Mouse (Mus musculus) limb, embryonic 15.5 days (tissue): Measurements from ENCODE around the gene Lpcat1. TPM values are rescaled to one million over a fixed set of nuclear protein-coding genes. Genes with fewer than 3 reads are reported as not detected.
A peak's percentile ranks its signal among the peaks of the same experiment; 100 is the strongest.

Experiments used
- ATAC-seq: fragments of 200-750 bp; cut with Nextera tagmentation; 2 replicates; pipeline ENCODE4 v1.8.0; 2017; ENCODE audit warnings: low read depth, moderate TSS enrichment; ENCODE audit not compliant: insufficient number of reproducible peaks, low FRiP score, low TSS enrichment
- H3K27ac ChIP-seq: fragments of 300-500 bp; sonication (generic); 2 replicates; pipeline ENCODE4 v1.5.1; 2015; ENCODE audit warnings: moderate library complexity, mild to moderate bottlenecking, inconsistent platforms
- H3K27me3 ChIP-seq: fragments of 300-500 bp; sonication (generic); 2 replicates; pipeline ENCODE4 v1.6.1; 2015; ENCODE audit warnings: inconsistent platforms
- H3K36me3 ChIP-seq: fragments of 300-500 bp; sonication (generic); 2 replicates; pipeline ENCODE4 v1.6.1; 2015; ENCODE audit warnings: inconsistent platforms
- H3K4me1 ChIP-seq: fragments of 300-500 bp; sonication (generic); 2 replicates; pipeline ENCODE4 v1.6.1; 2015; ENCODE audit warnings: inconsistent platforms
- H3K4me2 ChIP-seq: fragments of 300-500 bp; sonication (generic); 2 replicates; pipeline ENCODE4 v1.6.1; 2015; ENCODE audit warnings: mild to moderate bottlenecking, inconsistent platforms
- H3K4me3 ChIP-seq: fragments of 300-500 bp; sonication (generic); 2 replicates; pipeline ENCODE4 v1.5.1; 2015; ENCODE audit warnings: mild to moderate bottlenecking, inconsistent platforms
- H3K9ac ChIP-seq: fragments of 300-500 bp; sonication (generic); 2 replicates; pipeline ENCODE4 v1.6.1; 2015; ENCODE audit warnings: inconsistent platforms
- H3K9me3 ChIP-seq: fragments of 300-500 bp; sonication (generic); 2 replicates; pipeline ENCODE4 v1.6.1; 2016; ENCODE audit warnings: inconsistent platforms
- WGBS: fragments of 180-500 bp; shearing (Covaris S2); methylation state at CpG from one replicate; pipeline ENCODE4 v1.1.7; 2015; 5-methylcytosine and 5-hydroxymethylcytosine counted together
- polyA plus RNA-seq: library from polyadenylated mRNA; unstranded; fragments of >200 nt; fragmentation: Nextera tagmentation; extraction: Ambion mirVana; gene quantifications from 2 replicates; pipeline ENCODE4 v1.2.1, GENCODE M21; 2015

Lpcat1 gene
- polyA plus RNA-seq, 1 experiment from 2014 or later = 33.2 TPM

GRCm38 (mm10) chr13:73467421-73468237 is 632 bp downstream of the Lpcat1 start:
- WGBS = under 1% methylated on average over 44 of the region's 53 CpGs
- H3K36me3 ChIP-seq = no peaks in the 10 kb centered on the region
- H3K27me3 ChIP-seq = no peaks in the 10 kb centered on the region
- H3K4me2 ChIP-seq = peak overlapping the region; percentile 78
- no peaks in the 10 kb centered on the region for H3K9me3 ChIP-seq
- ATAC-seq = peak; percentile 75; the same call in 1 of the 2 replicates
- H3K27ac ChIP-seq = peak overlapping the region; percentile 98
- H3K9ac ChIP-seq = peak overlapping the region; percentile 84
- H3K4me1 ChIP-seq = peaks cover 25% of the 10 kb centered on the region
- peak overlapping the region; percentile 94 for H3K4me3 ChIP-seq

- ATAC-seq = no peak
- Histone ChIP-seq H3K9me3 (no peaks in the 10 kb centered on the region), H3K36me3 (no peaks in the 10 kb centered on the region), H3K4me3 (peak overlapping the region; percentile 94; the same call in 1 of the 2 replicates), H3K27me3 (no peaks in the 10 kb centered on the region), H3K4me1 (peaks cover 27% of the 10 kb centered on the region), H3K9ac (0 out of 2 replicates have a peak overlapping the region, but pooled peaks have one; percentile 7), H3K4me2 (no peak overlapping the region; the same call in 1 of the 2 replicates), H3K27ac (no peak overlapping the region)
- 71% methylated on average over 3 of the region's 3 CpGs for WGBS
Observed at GRCm38 (mm10) chr13:73468834-73469233, 1.8 kb downstream of the Lpcat1 start.

DNA sequence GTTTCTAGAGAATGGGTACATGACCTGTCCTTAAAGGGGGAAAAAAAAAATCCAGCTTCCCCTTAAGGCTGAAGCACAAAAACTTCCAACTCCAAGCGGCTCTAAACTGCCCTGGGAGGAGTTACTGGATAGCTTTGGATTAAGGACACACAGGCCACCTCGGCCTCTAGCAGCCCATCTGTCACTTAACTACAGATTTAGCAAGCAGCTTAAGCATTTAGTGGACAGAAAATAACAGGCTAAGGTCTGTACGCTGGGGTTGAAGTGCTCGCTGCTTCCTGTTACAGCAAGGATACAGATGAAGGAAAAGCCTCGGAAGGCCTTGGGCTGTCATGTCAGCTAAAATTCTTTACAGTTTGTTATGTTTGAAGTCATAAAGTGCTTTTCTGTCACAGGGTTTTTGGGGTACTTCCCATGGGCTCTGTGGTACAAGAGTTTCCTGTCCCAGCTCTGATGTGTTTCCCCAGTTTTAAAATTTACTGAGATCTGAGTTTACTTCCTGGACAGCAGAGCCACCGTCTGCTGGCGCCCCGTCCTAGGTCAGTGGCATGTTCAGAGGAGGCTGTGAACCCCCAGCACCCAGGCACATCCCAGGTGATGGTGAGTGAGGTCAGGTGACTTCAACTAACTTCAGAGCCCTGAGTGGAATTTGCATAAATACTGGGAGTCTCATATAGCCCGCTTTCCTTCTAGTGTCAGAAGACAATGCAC is 2.4 kb downstream of the Lpcat1 start:
- Histone ChIP-seq H3K36me3 (no peaks in the 10 kb centered on the region), H3K4me3 (no peak overlapping the region), H3K9ac (no peak overlapping the region), H3K27me3 (no peaks in the 10 kb centered on the region), H3K27ac (no peak overlapping the region), H3K4me2 (no peak overlapping the region), H3K4me1 (peaks cover 27% of the 10 kb centered on the region), H3K9me3 (no peaks in the 10 kb centered on the region)
- 54% methylated on average over 9 of the region's 9 CpGs for WGBS
- ATAC-seq = no peak

DNA sequence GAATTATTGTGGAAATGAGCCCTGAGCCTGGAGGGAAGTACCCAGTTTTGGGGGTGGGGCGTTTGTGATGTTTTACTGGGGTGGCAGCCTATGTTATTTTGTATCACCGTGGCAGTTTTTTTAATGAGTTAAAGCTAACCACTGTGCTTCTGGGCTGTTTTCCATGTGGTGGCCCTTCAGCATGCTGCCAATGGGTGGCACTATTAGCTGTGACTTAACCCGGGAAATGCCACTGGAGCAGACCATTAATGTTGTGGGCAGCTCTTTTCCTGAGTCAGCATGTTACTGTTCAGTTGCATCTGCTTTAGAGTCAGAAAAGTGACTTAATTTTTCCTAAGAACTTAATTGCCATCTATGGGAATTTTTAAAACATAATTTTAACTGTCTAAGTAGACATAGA is 5.5 kb downstream of the Lpcat1 start:
- H3K4me1 ChIP-seq = peaks cover 29% of the 10 kb centered on the region
- H3K9ac ChIP-seq = no peak overlapping the region
- H3K4me2 ChIP-seq = no peak overlapping the region
- no peaks in the 10 kb centered on the region for H3K27me3 ChIP-seq
- no peak overlapping the region for H3K27ac ChIP-seq
- H3K4me3 ChIP-seq = no peak overlapping the region
- H3K9me3 ChIP-seq = no peaks in the 10 kb centered on the region
- 52% methylated on average over 3 of the region's 3 CpGs for WGBS
- no peak for ATAC-seq
- 0 out of 2 replicates have a peak, but pooled peaks cover 8% of the 10 kb centered on the region for H3K36me3 ChIP-seq

GRCm38 (mm10) chr13:73473746-73474145 is 6.7 kb downstream of the Lpcat1 start:
- no peak for ATAC-seq
- Histone ChIP-seq H3K36me3 (0 out of 2 replicates have a peak, but pooled peaks cover 8% of the 10 kb centered on the region), H3K27ac (no peak overlapping the region), H3K4me2 (no peak overlapping the region), H3K4me3 (no peak overlapping the region), H3K9me3 (no peaks in the 10 kb centered on the region), H3K4me1 (peaks cover 23% of the 10 kb centered on the region; the same call in 1 of the 2 replicates), H3K9ac (no peak overlapping the region), H3K27me3 (no peaks in the 10 kb centered on the region)
- 87% methylated on average over 2 of the region's 2 CpGs for WGBS

DNA sequence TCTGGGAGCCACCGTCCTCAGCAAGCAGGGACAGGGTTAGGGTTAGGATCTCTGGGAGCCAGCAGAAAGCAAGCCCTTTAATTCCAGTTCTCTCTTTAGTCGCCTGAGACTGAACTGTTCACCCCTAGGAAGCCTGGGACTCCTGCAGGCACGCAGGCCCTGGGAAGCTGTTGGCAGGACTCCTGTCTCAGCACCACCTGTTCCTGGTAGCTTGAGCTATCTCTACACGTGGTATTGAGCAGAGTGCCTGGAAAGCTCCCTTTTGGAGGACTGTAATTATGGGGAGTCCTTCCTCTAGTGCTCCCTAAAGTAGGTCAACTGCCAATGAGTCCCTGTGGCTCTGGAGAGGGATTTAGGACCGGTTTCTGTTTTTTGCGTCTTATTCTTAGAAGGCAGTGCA is 7.2 kb downstream of the Lpcat1 start:
- WGBS = 75% methylated on average over 6 of the region's 6 CpGs
- H3K27me3 ChIP-seq = no peaks in the 10 kb centered on the region
- H3K9me3 ChIP-seq = no peaks in the 10 kb centered on the region
- ATAC-seq = no peak
- H3K4me3 ChIP-seq = no peak overlapping the region
- H3K9ac ChIP-seq = no peak overlapping the region
- H3K4me2 ChIP-seq = no peak overlapping the region
- H3K36me3 ChIP-seq = 0 out of 2 replicates have a peak, but pooled peaks cover 8% of the 10 kb centered on the region
- no peak overlapping the region for H3K27ac ChIP-seq
- H3K4me1 ChIP-seq = peaks cover 18% of the 10 kb centered on the region; the same call in 1 of the 2 replicates

GRCm38 (mm10) chr13:73475058-73475980 is 8.3 kb downstream of the Lpcat1 start:
- 89% methylated on average over 12 of the region's 12 CpGs for WGBS
- no peak for ATAC-seq
- Histone ChIP-seq H3K4me3 (no peak overlapping the region), H3K27me3 (no peaks in the 10 kb centered on the region), H3K36me3 (0 out of 2 replicates have a peak, but pooled peaks cover 8% of the 10 kb centered on the region), H3K4me2 (no peak overlapping the region), H3K9ac (no peak overlapping the region), H3K4me1 (peaks cover 16% of the 10 kb centered on the region; the same call in 1 of the 2 replicates), H3K9me3 (no peaks in the 10 kb centered on the region), H3K27ac (no peak overlapping the region)

DNA sequence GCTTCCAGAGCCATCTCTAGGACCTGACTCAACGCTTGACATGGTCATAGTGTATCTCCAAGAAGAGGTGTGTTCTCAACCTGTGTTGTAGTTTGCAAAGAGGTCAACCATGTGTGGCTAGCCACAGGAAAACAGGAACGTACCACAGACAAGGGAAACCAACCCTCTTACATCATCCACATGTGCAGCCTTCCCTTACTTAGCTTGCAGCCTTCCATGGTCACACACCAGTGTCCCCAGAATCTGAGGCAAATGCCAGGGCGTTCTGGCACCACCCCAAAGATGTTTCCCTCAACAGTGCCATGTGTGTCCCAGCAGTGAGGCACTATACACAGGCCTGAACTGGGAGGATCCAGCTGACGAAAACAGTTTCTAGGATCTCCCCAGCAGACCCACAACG is 9.3 kb downstream of the Lpcat1 start:
- no peak for ATAC-seq
- Histone ChIP-seq H3K27me3 (no peaks in the 10 kb centered on the region), H3K9me3 (no peaks in the 10 kb centered on the region), H3K4me3 (no peak overlapping the region), H3K36me3 (0 out of 2 replicates have a peak, but pooled peaks cover 8% of the 10 kb centered on the region), H3K4me2 (no peak overlapping the region), H3K27ac (no peak overlapping the region), H3K4me1 (peaks cover 16% of the 10 kb centered on the region; the same call in 1 of the 2 replicates), H3K9ac (no peak overlapping the region)
- 80% methylated on average over 5 of the region's 5 CpGs for WGBS

DNA sequence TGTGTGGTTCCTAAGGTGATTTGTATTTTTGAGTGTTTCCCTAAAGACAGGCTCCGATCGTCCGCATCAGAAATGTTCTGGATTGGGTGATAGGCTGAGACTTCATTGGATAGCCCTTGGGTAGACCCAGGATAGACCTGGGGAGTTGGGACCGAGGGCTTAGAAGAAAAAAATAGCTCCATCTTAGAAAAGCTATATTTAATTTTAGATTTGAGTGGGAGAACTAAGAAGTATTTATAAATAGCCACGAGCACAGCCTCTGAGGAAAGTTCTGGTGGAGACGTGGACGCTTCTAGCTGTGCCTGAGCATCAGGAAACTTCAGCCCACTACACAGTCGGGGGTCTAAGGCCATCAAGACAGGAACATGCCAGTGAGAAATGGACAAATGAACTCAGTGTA is 9.8 kb downstream of the Lpcat1 start:
- WGBS = 79% methylated on average over 8 of the region's 8 CpGs
- no peak overlapping the region for H3K27ac ChIP-seq
- no peak overlapping the region for H3K4me2 ChIP-seq
- ATAC-seq = no peak
- peaks cover 16% of the 10 kb centered on the region; the same call in 1 of the 2 replicates for H3K4me1 ChIP-seq
- no peaks in the 10 kb centered on the region for H3K9me3 ChIP-seq
- H3K27me3 ChIP-seq = no peaks in the 10 kb centered on the region
- H3K4me3 ChIP-seq = no peak overlapping the region
- H3K36me3 ChIP-seq = 0 out of 2 replicates have a peak, but pooled peaks cover 8% of the 10 kb centered on the region
- no peak overlapping the region for H3K9ac ChIP-seq

GRCm38 (mm10) chr13:73477841-73478240 is 10.8 kb downstream of the Lpcat1 start:
- 0 out of 2 replicates have a peak, but pooled peaks cover 8% of the 10 kb centered on the region for H3K36me3 ChIP-seq
- peaks cover 11% of the 10 kb centered on the region; the same call in 1 of the 2 replicates for H3K4me1 ChIP-seq
- H3K9me3 ChIP-seq = no peaks in the 10 kb centered on the region
- H3K27me3 ChIP-seq = no peaks in the 10 kb centered on the region
- H3K27ac ChIP-seq = no peak overlapping the region
- 79% methylated on average over 2 of the region's 2 CpGs for WGBS
- H3K9ac ChIP-seq = no peak overlapping the region
- H3K4me3 ChIP-seq = no peak overlapping the region
- no peak overlapping the region for H3K4me2 ChIP-seq
- ATAC-seq = no peak

DNA sequence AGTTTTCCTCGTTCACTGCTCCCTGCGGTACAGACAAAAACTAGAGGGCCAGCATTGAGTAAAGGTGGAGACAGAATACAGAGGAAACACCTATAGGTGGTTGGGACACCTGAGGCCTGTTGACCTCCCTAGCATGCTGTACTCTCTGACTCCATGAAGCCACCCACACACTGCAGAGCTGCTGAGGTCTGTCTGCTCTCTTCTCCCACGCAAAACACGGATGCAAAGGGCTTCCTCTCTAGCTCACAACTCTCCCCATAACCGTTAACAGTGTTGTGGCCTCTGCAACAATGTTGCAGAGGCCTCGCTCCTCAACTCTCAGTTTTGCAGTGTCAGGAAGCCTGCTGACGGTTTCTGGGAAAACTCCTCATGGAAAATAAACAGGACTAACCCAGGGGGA is 15.5 kb downstream of the Lpcat1 start:
- H3K36me3 ChIP-seq = peaks cover 30% of the 10 kb centered on the region
- no peak overlapping the region for H3K27ac ChIP-seq
- H3K27me3 ChIP-seq = no peaks in the 10 kb centered on the region
- 76% methylated on average over 7 of the region's 7 CpGs for WGBS
- no peak for ATAC-seq
- no peak overlapping the region for H3K4me2 ChIP-seq
- H3K9me3 ChIP-seq = no peaks in the 10 kb centered on the region
- H3K4me3 ChIP-seq = no peak overlapping the region
- peaks cover 5% of the 10 kb centered on the region; the same call in 1 of the 2 replicates for H3K4me1 ChIP-seq
- H3K9ac ChIP-seq = no peak overlapping the region
